ENCODE assay signal across 10 mouse cellular contexts in genomic region chr11:111532457-111532856, GRCm38 (mm10).
DNase-seq lines count a peak whose midpoint lies in the region; TF ChIP-seq lines count a peak whose summit lies in the region.
"Had no signal": no experiment of that assay in that cellular context is flagged by ENCODE, and none has a peak within 500 bp of the region (broad histone marks: within the 10 kb centered on the region; RNA-seq: fewer than 3 reads in every experiment).

No protein-coding gene starts in this region.

- H3K4me1 ChIP-seq in cerebellum, adult 2 months (ENCODE audit: control insufficient read depth, insufficient read depth, low read length): no peaks in the 10 kb centered on the region
- H3K4me1 ChIP-seq: liver, embryonic 15.5 days; stomach, embryonic 15.5 days had no signal

- WGBS in cerebellum, adult 2 months: 16% methylated on average over 5 of the region's 5 CpGs

- no peaks in the 10 kb centered on the region for H3K27me3 ChIP-seq in cerebellum, adult 2 months (ENCODE audit: control insufficient read depth, insufficient read depth, low read length)
- H3K27me3 ChIP-seq: liver, embryonic 15.5 days; stomach, embryonic 15.5 days had no signal

- intact Hi-C loops in left cerebral cortex, postnatal 25 days (cut with DNase I): loop anchor here (2.0 to 10.0 kb wide), 4 partner anchors 572 to 1168 kb away; no protein-coding TSS in a partner anchor

- peak; percentile 78 for DNase-seq in embryo, embryonic 10 days (ENCODE audit: low spot score)
- DNase-seq in embryo, embryonic 9.5 days (ENCODE audit: extremely low spot score): no peak
- DNase-seq in layer of hippocampus, adult 9-10 months (ENCODE audit: low spot score): peak; percentile 44
- no peak for DNase-seq in layer of hippocampus, adult 9-11 months
- peak; percentile 21 for DNase-seq in MN1 (ENCODE audit: low spot score)
- DNase-seq in left cerebral cortex, postnatal 25 days (ENCODE audit: low spot score in 2 of 2): peak; percentile 38 to 61
- DNase-seq in adrenal gland, postnatal 4 days (ENCODE audit: low spot score in 2 of 2): no peak
- no peak for DNase-seq in cerebellum, adult 2 months

- TF ChIP-seq POLR2A in cerebellum, adult 2 months (IDR thresholded peaks at IDR 0.05; ENCODE audit: borderline replicate concordance, insufficient read depth, low read length): no peak

- no peak for TF ChIP-seq CTCF in cerebellum, adult 2 months (IDR thresholded peaks at IDR 0.05; ENCODE audit: borderline replicate concordance, insufficient read depth, low read depth, low read length)

- H3K4me3 ChIP-seq in cerebellum, adult 2 months (replicated peaks; ENCODE audit: insufficient read depth, low read depth, low read length): no peak overlapping the region
- H3K4me3 ChIP-seq: liver, embryonic 15.5 days; stomach, embryonic 15.5 days had no signal

- H3K27ac ChIP-seq in cerebellum, adult 2 months (ENCODE audit: insufficient read depth, low read length): no peak overlapping the region
- H3K27ac ChIP-seq: liver, embryonic 15.5 days; stomach, embryonic 15.5 days had no signal

Comparison
In these comparisons a context has a peak if more than half of its experiments do, and no peak if none do; other contexts are left out.
1. DNase-seq: peak in embryo, embryonic 10 days (single experiment), layer of hippocampus, adult 9-10 months (single experiment), MN1 (single experiment) and left cerebral cortex, postnatal 25 days (2 of 2); none in embryo, embryonic 9.5 days (single experiment), layer of hippocampus, adult 9-11 months (single experiment), adrenal gland, postnatal 4 days (0 of 2) and cerebellum, adult 2 months (0 of 2).